Mouse (Mus musculus) stomach, postnatal 0 days (tissue): ENCODE measurements at regions not wholly inside any gene's neighbourhood (a gene's known extent, or its start where the extent isn't known, plus 50 kb on each side); places are given as distances from the start of the nearest gene placed in this dataset.

Experiments used
- CTCF ChIP-seq: IDR thresholded peaks from 2 replicates; pipeline ENCODE4 v1.5.1; 2016; ENCODE audit warnings: antibody characterized with exemption, low read depth, mild to moderate bottlenecking, moderate library complexity
- EP300 ChIP-seq: optimal IDR thresholded peaks from 2 replicates; pipeline ENCODE3; 2016; ENCODE audit warnings: antibody characterized with exemption

- no peak for TF ChIP-seq CTCF
- no peak for TF ChIP-seq EP300
Observed at GRCm38 (mm10) chr2:74127136-74127535, 216.0 kb upstream of the Atp5g3 start.
